Mouse (Mus musculus) cerebellum, postnatal 14 days (tissue): Measurements from ENCODE around the gene Igf2r.

Experiments used
- DNase-seq, 2 experiments: peaks; one replicate each; pipeline ENCODE4 v3.0.0; 2021; ENCODE audit warnings: mixed read lengths in 2 of 2

Gene Igf2r

GRCm38 (mm10) chr17:12781101-12781500 is 11.6 kb upstream of the Igf2r start:
- DNase-seq, result no peak

- no peak for DNase-seq
Observed at GRCm38 (mm10) chr17:12780125-12780524, 10.7 kb upstream of the Igf2r start.

GRCm38 (mm10) chr17:12779442-12779841 is 10.0 kb upstream of the Igf2r start:
- no peak for DNase-seq

GRCm38 (mm10) chr17:12773956-12774355 is 4.5 kb upstream of the Igf2r start:
- no peak for DNase-seq

GRCm38 (mm10) chr17:12770500-12770899 is 1.0 kb upstream of the Igf2r start:
- no peak for DNase-seq

GRCm38 (mm10) chr17:12768415-12769379 is 767 bp downstream of the Igf2r start:
- no peak for DNase-seq

- DNase-seq, result no peak
Observed at GRCm38 (mm10) chr17:12767294-12767852, 2.1 kb downstream of the Igf2r start.

GRCm38 (mm10) chr17:12763412-12763811 is 6.1 kb downstream of the Igf2r start:
- no peak for DNase-seq

- no peak for DNase-seq
Observed at GRCm38 (mm10) chr17:12760355-12761146, 8.9 kb downstream of the Igf2r start.

GRCm38 (mm10) chr17:12759646-12760074 is 9.8 kb downstream of the Igf2r start:
- DNase-seq, result no peak

- peak in 1 of 2 experiments; percentile 32 for DNase-seq
Observed at GRCm38 (mm10) chr17:12758701-12759455, 10.6 kb downstream of the Igf2r start.

- DNase-seq, result peak; percentile 91 to 93
Observed at GRCm38 (mm10) chr17:12757990-12758389, 11.5 kb downstream of the Igf2r start.

GRCm38 (mm10) chr17:12757161-12757560 is 12.3 kb downstream of the Igf2r start:
- peak in 1 of 2 experiments; percentile 38 for DNase-seq

GRCm38 (mm10) chr17:12755951-12756350 is 13.5 kb downstream of the Igf2r start:
- DNase-seq, result no peak

- DNase-seq, result no peak
Observed at GRCm38 (mm10) chr17:12755146-12755545, 14.3 kb downstream of the Igf2r start.

- DNase-seq, result no peak
Observed at GRCm38 (mm10) chr17:12754243-12755007, 15.0 kb downstream of the Igf2r start.

- no peak for DNase-seq
Observed at GRCm38 (mm10) chr17:12753050-12753449, 16.4 kb downstream of the Igf2r start.

- DNase-seq, result no peak
Observed at GRCm38 (mm10) chr17:12751641-12752040, 17.8 kb downstream of the Igf2r start.

GRCm38 (mm10) chr17:12751218-12751617 is 18.2 kb downstream of the Igf2r start:
- no peak for DNase-seq

- no peak for DNase-seq
Observed at GRCm38 (mm10) chr17:12750591-12751170, 18.8 kb downstream of the Igf2r start.
